Mouse (Mus musculus): Measurements from ENCODE around the gene Olfr1357. TPM values are rescaled to one million over a fixed set of nuclear protein-coding genes. Genes with fewer than 3 reads are reported as not detected.

Gene Olfr1357
- not detected in 2 replicates for polyA plus RNA-seq (2015; fragmentation: Nextera tagmentation; extraction: Ambion mirVana)

GRCm38 (mm10) chr10:78617974-78618373 is at the start of gene Olfr1357:
Gene Olfr1357, minus strand, starts transcription at chr10:78618074.

GRCm38 (mm10) chr10:78591406-78592328 is 26.2 kb downstream of the Olfr1357 start, which contains the start of gene Syde1:
Gene Syde1, minus strand, starts transcription at chr10:78591964.

GRCm38 (mm10) chr10:78574250-78575104 is 43.4 kb downstream of the Olfr1357 start, which contains the start of gene Ilvbl:
Gene Ilvbl, plus strand, starts transcription at chr10:78574346.

Other genes starting within 250 kb of the Olfr1357 start
- 145 and 146 TPM in 2 replicates for gene Rrp1, start 205.0 kb downstream of the Olfr1357 start, polyA plus RNA-seq (2015; fragmentation: Nextera tagmentation; extraction: Ambion mirVana)
- 121 and 142 TPM in 2 replicates for gene Cstb, start 192.4 kb downstream of the Olfr1357 start, polyA plus RNA-seq (2015; fragmentation: Nextera tagmentation; extraction: Ambion mirVana)
- gene Pdxk, start 153.1 kb downstream of the Olfr1357 start, polyA plus RNA-seq (2015; fragmentation: Nextera tagmentation; extraction: Ambion mirVana): 5.6 and 7.4 TPM in 2 replicates
- gene Olfr1358, start 100.6 kb downstream of the Olfr1357 start, polyA plus RNA-seq (2015; fragmentation: Nextera tagmentation; extraction: Ambion mirVana): not detected in 2 replicates
- 27.4 and 32.7 TPM in 2 replicates for gene Ilvbl, start 43.7 kb downstream of the Olfr1357 start, polyA plus RNA-seq (2015; fragmentation: Nextera tagmentation; extraction: Ambion mirVana)
- gene Syde1, start 26.1 kb downstream of the Olfr1357 start, polyA plus RNA-seq (2015; fragmentation: Nextera tagmentation; extraction: Ambion mirVana): 4.2 and 5.5 TPM in 2 replicates
- not detected in 2 replicates for gene Casp14, start 100.2 kb upstream of the Olfr1357 start, polyA plus RNA-seq (2015; fragmentation: Nextera tagmentation; extraction: Ambion mirVana)
- gene Ccdc105, start 135.0 kb upstream of the Olfr1357 start, polyA plus RNA-seq (2015; fragmentation: Nextera tagmentation; extraction: Ambion mirVana): not detected in 2 replicates
- 0.10 and 0.18 TPM in 2 replicates for gene Slc1a6, start 162.4 kb upstream of the Olfr1357 start, polyA plus RNA-seq (2015; fragmentation: Nextera tagmentation; extraction: Ambion mirVana)
- gene Olfr1356, start 234.1 kb upstream of the Olfr1357 start, polyA plus RNA-seq (2015; fragmentation: Nextera tagmentation; extraction: Ambion mirVana): not detected in 2 replicates

Data from spleen, postnatal 0 days (tissue).